Comparison of ENCODE assay signal across 22 mouse cellular contexts in genomic region chr5:45298872-45299271, GRCm38 (mm10).
DNase-seq lines count a peak whose midpoint lies in the region; ATAC-seq lines count a peak whose summit lies in the region.
"Had no signal": no experiment of that assay in that cellular context is flagged by ENCODE, and none has a peak within 500 bp of the region (broad histone marks: within the 10 kb centered on the region; RNA-seq: fewer than 3 reads in every experiment).

No protein-coding gene starts in this region.

- no peaks in the 10 kb centered on the region for H3K9me3 ChIP-seq in hindbrain, embryonic 14.5 days (ENCODE audit: control insufficient read depth, low read length)
- H3K9me3 ChIP-seq: embryonic facial prominence, embryonic 12.5 days; heart, embryonic 13.5 days; midbrain, embryonic 15.5 days had no signal

- no peaks in the 10 kb centered on the region for H3K4me1 ChIP-seq in hindbrain, embryonic 14.5 days (replicated peaks; ENCODE audit: control insufficient read depth, insufficient read depth, low read length)
- H3K4me1 ChIP-seq: embryonic facial prominence, embryonic 12.5 days; heart, embryonic 13.5 days; midbrain, embryonic 15.5 days had no signal

- no peak overlapping the region for H3K27ac ChIP-seq in hindbrain, embryonic 14.5 days
- H3K27ac ChIP-seq: embryonic facial prominence, embryonic 12.5 days; heart, embryonic 13.5 days; hindbrain, postnatal 0 days; macrophage; midbrain, embryonic 15.5 days had no signal

- no peak overlapping the region for H3K9ac ChIP-seq in hindbrain, embryonic 14.5 days
- H3K9ac ChIP-seq: embryonic facial prominence, embryonic 12.5 days; heart, embryonic 13.5 days; lung, embryonic 14.5 days; midbrain, embryonic 15.5 days had no signal

- no peak for ATAC-seq in hindbrain, embryonic 14.5 days (ENCODE audit: low FRiP score)
- ATAC-seq: hindbrain, postnatal 0 days; midbrain, embryonic 15.5 days had no signal

- WGBS in hindbrain, embryonic 14.5 days, result 79% methylated on average over 2 of the region's 2 CpGs

- no peaks in the 10 kb centered on the region for H3K36me3 ChIP-seq in hindbrain, embryonic 14.5 days (replicated peaks; ENCODE audit: control insufficient read depth, insufficient read depth)
- H3K36me3 ChIP-seq: embryonic facial prominence, embryonic 12.5 days; heart, embryonic 13.5 days; midbrain, embryonic 15.5 days had no signal

- no peak overlapping the region for H3K4me3 ChIP-seq in hindbrain, embryonic 14.5 days (replicated peaks; ENCODE audit: low read length)
- H3K4me3 ChIP-seq: embryonic facial prominence, embryonic 12.5 days; heart, embryonic 13.5 days; midbrain, embryonic 15.5 days had no signal

- no peaks in the 10 kb centered on the region for H3K27me3 ChIP-seq in hindbrain, embryonic 14.5 days (ENCODE audit: control insufficient read depth, insufficient read depth, low read length)
- H3K27me3 ChIP-seq: CH12.LX; embryonic facial prominence, embryonic 12.5 days; heart, embryonic 13.5 days; midbrain, embryonic 15.5 days had no signal

- H3K4me2 ChIP-seq in hindbrain, embryonic 14.5 days (replicated peaks), result no peak overlapping the region
- H3K4me2 ChIP-seq: embryonic facial prominence, embryonic 12.5 days; heart, embryonic 13.5 days; lung, embryonic 14.5 days; midbrain, embryonic 15.5 days had no signal

- DNase-seq in left cerebral cortex, adult 11 months (ENCODE audit: low spot score), result peak; percentile 65
- no peak for DNase-seq in left cerebral cortex, postnatal 4 days
- DNase-seq in layer of hippocampus, adult 9-10 months (ENCODE audit: low spot score), result peak; percentile 58
- DNase-seq in left cerebral cortex, postnatal 36 days (ENCODE audit: low spot score in 2 of 2), result peak; percentile 53 to 68
- DNase-seq in telencephalon, adult 2 months (ENCODE audit: low read depth, low spot score), result peak; percentile 97
- DNase-seq in lung, adult 18-20 months, result no peak
- no peak for DNase-seq in cerebellum, postnatal 10 days
- no peak for DNase-seq in hindbrain, embryonic 14.5 days (ENCODE audit: low spot score)
- DNase-seq: adrenal gland, postnatal 10 days; cerebellum, adult 18-20 months; heart, postnatal 4 days; kidney, adult 11 months; kidney, postnatal 10 days; liver; lung, embryonic 14.5 days; retina, postnatal 1 day had no signal

- intact Hi-C loops in left cerebral cortex, postnatal 4 days (cut with DNase I), result no loop called here
- intact Hi-C loops in left cerebral cortex, postnatal 36 days (cut with DNase I), result loop anchor here (5.0 kb wide), 1 partner anchor 103 kb away; no protein-coding TSS in a partner anchor

Comparison
In these comparisons a context has a peak if more than half of its experiments do, and no peak if none do; other contexts are left out.
1. DNase-seq: peak in left cerebral cortex, adult 11 months (single experiment), layer of hippocampus, adult 9-10 months (single experiment), left cerebral cortex, postnatal 36 days (2 of 2) and telencephalon, adult 2 months (single experiment); none in left cerebral cortex, postnatal 4 days (single experiment), lung, adult 18-20 months (0 of 2), cerebellum, postnatal 10 days (0 of 2) and hindbrain, embryonic 14.5 days (single experiment).